Mouse (Mus musculus): ENCODE results near the gene Bak1.

GRCm38 (mm10) chr17:27066065-27066464, 37.3 kb upstream of the Bak1 start:
- TF ChIP-seq CTCF (IDR thresholded peaks at IDR 0.05) (no peak), EP300 (IDR thresholded peaks at IDR 0.05) (no peak)
